Mouse (Mus musculus): ENCODE data around the gene Plekhg3.
A peak's percentile ranks its signal among the peaks of the same experiment; 100 is the strongest.

- TF ChIP-seq CTCF (conservative IDR thresholded peaks at IDR 0.05; ENCODE audit: insufficient read depth, insufficient read length, low read depth, low read length) (no peak), POLR2A (IDR thresholded peaks at IDR 0.05; ENCODE audit: low read depth, low read length) (peak; percentile 5)
These were observed 52.1 kb downstream of the Plekhg3 start for GRCm38 (mm10) chr12:76582841-76583240.

Data from kidney, adult 2 months (tissue).